Mouse (Mus musculus) kidney, postnatal 36 days (tissue): Measurements from ENCODE around the gene Mtor.
A peak's percentile ranks its signal among the peaks of the same experiment; 100 is the strongest.

ENCODE experiments used
- DNase-seq, 2 experiments: peaks; one replicate each; pipeline ENCODE4 v3.0.0; 2021 to 2022; ENCODE audit warnings: mixed read lengths in 2 of 2

Gene Mtor

GRCm38 (mm10) chr4:148444250-148444967 lies 4.0 kb upstream of the Mtor start, which contains the start of gene Ubiad1:
Gene Ubiad1 (minus strand): TSS chr4:148444771.
- DNase-seq = peak; percentile 88 to 95

- peak; percentile 37 to 64 for DNase-seq
These were observed 438 bp downstream of the Mtor start for GRCm38 (mm10) chr4:148448853-148449245.

GRCm38 (mm10) chr4:148453707-148454106 lies 5.3 kb downstream of the Mtor start:
- no peak for DNase-seq

GRCm38 (mm10) chr4:148455477-148456025 lies 7.1 kb downstream of the Mtor start:
- no peak for DNase-seq

- DNase-seq = no peak
These were observed 12.4 kb downstream of the Mtor start for GRCm38 (mm10) chr4:148460656-148461284.

GRCm38 (mm10) chr4:148461772-148462171 lies 13.4 kb downstream of the Mtor start:
- no peak for DNase-seq

GRCm38 (mm10) chr4:148462717-148463116 lies 14.3 kb downstream of the Mtor start:
- DNase-seq = peak; percentile 77 to 89

- peak in 1 of 2 experiments; percentile 48 for DNase-seq
These were observed 15.0 kb downstream of the Mtor start for GRCm38 (mm10) chr4:148463208-148463960.

GRCm38 (mm10) chr4:148464301-148464700 lies 15.9 kb downstream of the Mtor start:
- no peak for DNase-seq

- no peak for DNase-seq
These were observed 16.5 kb downstream of the Mtor start for GRCm38 (mm10) chr4:148464869-148465268.

GRCm38 (mm10) chr4:148466511-148467079 lies 18.2 kb downstream of the Mtor start:
- no peak for DNase-seq

GRCm38 (mm10) chr4:148468396-148468795 lies 20.0 kb downstream of the Mtor start:
- peak; percentile 49 to 64 for DNase-seq

GRCm38 (mm10) chr4:148469487-148470252 lies 21.3 kb downstream of the Mtor start:
- DNase-seq = peak in 1 of 2 experiments; percentile 51

GRCm38 (mm10) chr4:148471363-148471806 lies 23.0 kb downstream of the Mtor start:
- no peak for DNase-seq

GRCm38 (mm10) chr4:148472436-148473174 lies 24.2 kb downstream of the Mtor start:
- DNase-seq = peak in 1 of 2 experiments; percentile 59

- DNase-seq = peak; percentile 60 to 86
These were observed 25.1 kb downstream of the Mtor start for GRCm38 (mm10) chr4:148473496-148473895.

GRCm38 (mm10) chr4:148480245-148480644 lies 31.8 kb downstream of the Mtor start:
- peak in 1 of 2 experiments; percentile 52 for DNase-seq

GRCm38 (mm10) chr4:148481557-148482168 lies 33.3 kb downstream of the Mtor start:
- DNase-seq = no peak

- DNase-seq = no peak
These were observed 36.1 kb downstream of the Mtor start for GRCm38 (mm10) chr4:148484511-148484910.

- peak; percentile 74 to 83 for DNase-seq
These were observed 39.4 kb downstream of the Mtor start for GRCm38 (mm10) chr4:148487841-148488240.

- peak; percentile 51 to 66 for DNase-seq
These were observed 42.1 kb downstream of the Mtor start for GRCm38 (mm10) chr4:148490502-148490901.
